Mouse (Mus musculus) testis, adult 2 months (tissue): ENCODE results near the gene Nr3c2.

Experiments
- CTCF ChIP-seq: fragments of 200-500 bp; IDR thresholded peaks from 2 replicates; pipeline ENCODE4 v1.5.1; 2012; ENCODE audit warnings: low read depth, mild to moderate bottlenecking, inconsistent platforms, low read length, moderate library complexity; ENCODE audit not compliant: control insufficient read depth, insufficient read depth, insufficient replicate concordance
- POLR2A ChIP-seq: fragments of 200-500 bp; IDR thresholded peaks from 2 replicates; pipeline ENCODE4 v1.6.1; 2012; ENCODE audit warnings: low read depth, mild to moderate bottlenecking, inconsistent platforms, low read length, moderate library complexity; ENCODE audit not compliant: control insufficient read depth

- TF ChIP-seq CTCF, result no peak
- TF ChIP-seq POLR2A, result no peak
Observed at GRCm38 (mm10) chr8:77256450-77257084, 357.3 kb downstream of the Nr3c2 start.
